Mouse (Mus musculus): Measurements from ENCODE around the gene Raf1. TPM values are rescaled to one million over a fixed set of nuclear protein-coding genes. Genes with fewer than 3 reads are reported as not detected.
"Not testable (repeated sequence)": the region's sequence is repeated elsewhere in the genome, so short reads cannot be mapped to it uniquely, and the experiment has no call there.

Gene Raf1
- polyA plus RNA-seq, 1 experiment from 2014 or later, result 88.2 TPM

DNA sequence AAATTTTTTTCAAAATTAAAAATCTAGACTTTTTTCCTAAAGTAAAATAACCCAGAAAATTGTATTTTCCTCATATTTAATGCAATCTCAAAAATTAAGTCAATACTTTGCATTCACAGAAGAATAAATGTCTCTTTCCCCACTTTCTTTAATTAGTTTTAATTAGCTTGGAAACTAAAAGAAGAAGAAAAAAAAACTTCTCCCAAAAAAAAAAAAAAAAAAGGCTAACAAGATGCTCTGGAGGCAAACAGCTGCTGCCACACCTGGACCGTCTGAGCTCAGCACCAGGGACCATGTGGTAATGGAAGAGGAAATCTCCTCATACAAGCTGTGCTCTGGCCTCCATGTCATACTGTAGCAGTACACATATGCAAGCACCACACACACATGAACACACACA lies 33.1 kb downstream of the Raf1 start:
- no peak overlapping the region for H3K4me2 ChIP-seq
- WGBS, result 47% methylated on average over 1 of the region's 1 CpGs
- peaks cover 1% of the 10 kb centered on the region; the same call in 1 of the 2 replicates for H3K4me1 ChIP-seq
- peaks cover 8% of the 10 kb centered on the region; the same call in 1 of the 2 replicates for H3K36me3 ChIP-seq
- ATAC-seq (ENCODE audit: insufficient read depth, low FRiP score, low read depth), result no peak
- H3K9ac ChIP-seq, result no peak overlapping the region
- H3K4me3 ChIP-seq (replicated peaks), result no peak overlapping the region
- H3K9me3 ChIP-seq, result no peaks in the 10 kb centered on the region
- no peak overlapping the region for H3K27ac ChIP-seq
- no peaks in the 10 kb centered on the region for H3K27me3 ChIP-seq (replicated peaks)

DNA sequence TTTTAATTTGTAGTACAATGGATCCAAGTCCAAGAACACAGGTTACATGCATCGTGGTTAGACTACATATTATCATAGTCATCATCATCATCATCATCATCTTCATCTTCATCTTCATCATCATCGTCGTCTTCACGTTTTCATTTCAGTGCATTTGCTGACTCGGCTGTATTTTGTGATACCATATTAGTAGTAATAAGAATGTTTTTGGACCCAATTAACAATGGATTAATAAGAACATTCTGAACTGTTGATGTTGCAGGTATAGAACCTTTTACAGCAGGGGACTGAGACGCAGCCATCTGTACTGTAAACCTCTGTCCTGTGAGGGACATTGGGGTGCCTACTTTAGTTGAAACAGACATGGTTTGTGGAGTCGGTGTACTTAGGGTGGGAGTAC lies 38.2 kb downstream of the Raf1 start:
- H3K27me3 ChIP-seq (replicated peaks); H3K4me3 ChIP-seq (replicated peaks); H3K9ac ChIP-seq; H3K9me3 ChIP-seq; H3K4me1 ChIP-seq; H3K4me2 ChIP-seq; ATAC-seq (ENCODE audit: insufficient read depth, low FRiP score, low read depth); H3K27ac ChIP-seq: not testable (repeated sequence)
- 90% methylated on average over 7 of the region's 7 CpGs for WGBS
- peaks cover 25% of the 10 kb centered on the region; the same call in 1 of the 2 replicates for H3K36me3 ChIP-seq

DNA sequence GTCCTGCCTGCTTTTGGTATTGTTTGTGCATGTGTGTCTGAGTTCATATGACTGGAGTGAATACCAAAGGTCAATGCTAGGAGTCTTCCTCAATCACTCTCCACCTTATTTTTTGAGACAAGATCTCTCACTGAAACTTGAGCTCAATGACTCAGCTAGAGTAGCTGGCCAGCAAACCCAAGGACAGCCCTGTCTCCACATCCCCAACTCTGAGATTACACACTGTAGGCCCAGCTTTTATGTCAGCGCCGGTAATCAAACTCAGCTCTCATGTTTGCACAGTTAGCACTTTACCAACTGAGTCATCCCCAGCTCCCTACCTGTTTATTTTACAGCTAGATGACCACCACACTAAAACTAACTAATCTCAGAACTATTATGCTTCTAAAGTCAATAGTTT lies 42.4 kb downstream of the Raf1 start:
- H3K4me2 ChIP-seq, result no peak overlapping the region
- H3K4me3 ChIP-seq (replicated peaks), result no peak overlapping the region
- H3K36me3 ChIP-seq, result peaks cover 41% of the 10 kb centered on the region
- H3K9me3 ChIP-seq, result no peaks in the 10 kb centered on the region
- H3K27ac ChIP-seq, result no peak overlapping the region
- ATAC-seq (ENCODE audit: insufficient read depth, low FRiP score, low read depth), result no peak
- no peaks in the 10 kb centered on the region for H3K4me1 ChIP-seq
- H3K27me3 ChIP-seq (replicated peaks), result no peaks in the 10 kb centered on the region
- WGBS, result 77% methylated on average over 2 of the region's 2 CpGs
- no peak overlapping the region for H3K9ac ChIP-seq

DNA sequence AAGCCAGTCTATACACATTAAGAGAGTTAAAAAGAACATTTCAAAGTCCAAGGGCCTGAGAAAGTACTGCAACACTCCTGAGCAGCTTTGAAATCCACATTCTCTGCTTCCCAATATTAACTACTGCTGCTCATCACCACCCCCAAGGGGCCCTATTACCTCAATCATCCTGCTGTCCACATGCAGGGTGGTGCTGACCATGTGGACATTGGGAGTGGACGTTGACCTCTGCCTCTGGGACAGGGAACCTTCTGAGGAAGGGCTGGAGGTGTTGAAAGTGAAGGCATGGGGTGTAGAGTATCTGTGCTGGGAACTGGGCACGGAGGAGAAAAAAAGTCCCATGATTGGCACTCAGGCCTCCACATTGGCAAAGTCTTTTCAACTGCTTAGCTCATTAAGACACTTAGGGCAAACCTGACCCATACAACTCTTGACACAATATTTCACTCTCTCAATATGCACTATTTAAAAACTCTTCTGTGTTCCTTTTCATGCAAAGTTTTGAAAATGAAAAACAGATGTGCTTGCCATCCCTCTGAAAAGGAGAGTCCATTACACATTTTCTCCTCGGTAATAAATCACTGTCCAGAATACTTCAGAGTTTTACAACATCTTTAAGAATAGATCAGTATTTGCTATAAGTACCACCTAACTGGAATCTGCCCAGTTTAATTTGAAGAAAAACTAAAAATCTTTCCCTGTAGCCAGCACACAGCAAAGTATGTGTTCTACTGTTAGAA lies 45.2 kb downstream of the Raf1 start:
- no peaks in the 10 kb centered on the region for H3K27me3 ChIP-seq (replicated peaks)
- H3K9me3 ChIP-seq, result no peaks in the 10 kb centered on the region
- H3K4me3 ChIP-seq (replicated peaks), result no peak overlapping the region
- no peaks in the 10 kb centered on the region for H3K4me1 ChIP-seq
- H3K9ac ChIP-seq, result no peak overlapping the region
- H3K4me2 ChIP-seq, result no peak overlapping the region
- H3K36me3 ChIP-seq, result peaks cover 49% of the 10 kb centered on the region
- no peak for ATAC-seq (ENCODE audit: insufficient read depth, low FRiP score, low read depth)
- WGBS, result 79% methylated on average over 3 of the region's 3 CpGs
- no peak overlapping the region for H3K27ac ChIP-seq

DNA sequence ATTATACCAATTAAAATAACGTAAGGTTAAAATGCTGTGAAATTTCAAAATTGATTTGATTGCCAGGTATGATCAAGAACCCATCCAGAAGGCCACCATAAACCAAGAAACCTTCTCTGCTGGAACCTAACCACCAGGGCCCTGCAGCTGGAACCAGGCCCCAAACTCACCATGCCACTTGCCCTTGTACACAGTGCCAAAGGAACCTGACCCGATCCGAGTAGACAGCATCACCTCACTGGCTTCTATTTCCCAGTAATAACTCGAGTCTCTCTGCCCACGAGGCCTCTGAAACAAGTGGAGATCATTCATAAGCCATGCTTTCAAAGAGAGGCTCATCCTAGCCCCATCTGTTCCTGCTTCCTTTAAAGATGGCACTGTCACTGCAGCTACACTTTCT lies 50.3 kb downstream of the Raf1 start:
- Histone ChIP-seq H3K27me3 (replicated peaks) (no peaks in the 10 kb centered on the region), H3K9me3 (no peaks in the 10 kb centered on the region), H3K27ac (no peak overlapping the region), H3K4me1 (no peaks in the 10 kb centered on the region), H3K9ac (no peak overlapping the region), H3K4me2 (no peak overlapping the region), H3K4me3 (replicated peaks) (no peak overlapping the region), H3K36me3 (peaks cover 73% of the 10 kb centered on the region)
- WGBS, result 89% methylated on average over 5 of the region's 5 CpGs
- ATAC-seq (ENCODE audit: insufficient read depth, low FRiP score, low read depth), result no peak

DNA sequence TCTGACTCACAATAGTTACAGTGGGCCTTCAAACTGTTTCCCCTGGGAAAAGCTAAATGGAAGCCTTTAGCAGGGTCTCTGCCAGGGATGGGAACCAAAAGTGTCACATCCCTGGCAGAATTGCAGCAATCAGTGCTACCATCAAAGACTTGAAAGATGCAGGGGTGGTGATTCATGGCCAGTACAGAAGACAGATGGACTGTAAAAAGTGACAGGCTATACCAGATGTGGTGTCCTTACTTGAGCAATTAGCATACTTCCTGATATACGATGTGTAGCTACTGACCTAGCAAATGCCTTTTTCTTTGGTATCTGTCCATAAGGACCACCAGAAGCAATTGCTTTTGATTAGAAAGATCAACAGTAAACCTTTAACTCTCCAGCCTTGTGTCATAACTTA lies 55.5 kb downstream of the Raf1 start:
- Histone ChIP-seq H3K4me2 (no peak overlapping the region), H3K27me3 (replicated peaks) (no peaks in the 10 kb centered on the region), H3K27ac (no peak overlapping the region), H3K4me1 (no peaks in the 10 kb centered on the region), H3K36me3 (peaks cover 86% of the 10 kb centered on the region), H3K9me3 (no peaks in the 10 kb centered on the region), H3K9ac (no peak overlapping the region), H3K4me3 (replicated peaks) (no peak overlapping the region)
- 71% methylated on average over 1 of the region's 1 CpGs for WGBS
- no peak for ATAC-seq (ENCODE audit: insufficient read depth, low FRiP score, low read depth)

DNA sequence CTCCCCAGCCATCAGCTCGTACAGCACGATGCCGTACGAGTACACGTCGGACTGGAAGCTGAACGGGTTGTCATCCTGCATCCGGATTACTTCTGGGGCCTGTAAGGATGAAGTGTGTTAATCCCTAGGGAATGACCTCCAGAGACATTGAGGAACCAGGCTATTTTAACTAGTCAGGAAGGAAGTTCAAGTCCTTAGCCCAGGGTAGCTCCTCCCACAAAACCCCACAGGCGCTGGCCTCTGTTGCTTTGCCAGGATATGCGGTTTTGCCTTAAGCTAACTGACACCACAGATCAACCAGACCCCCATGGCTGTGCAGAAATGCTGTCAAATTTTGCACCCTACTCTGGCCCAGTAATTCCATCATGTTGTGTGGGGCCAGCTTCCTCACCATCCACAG lies 56.6 kb downstream of the Raf1 start:
- H3K9me3 ChIP-seq, result no peaks in the 10 kb centered on the region
- peaks cover 78% of the 10 kb centered on the region for H3K36me3 ChIP-seq
- no peak overlapping the region for H3K9ac ChIP-seq
- H3K27me3 ChIP-seq (replicated peaks), result no peaks in the 10 kb centered on the region
- H3K4me2 ChIP-seq, result no peak overlapping the region
- H3K27ac ChIP-seq, result no peak overlapping the region
- H3K4me3 ChIP-seq (replicated peaks), result no peak overlapping the region
- no peaks in the 10 kb centered on the region for H3K4me1 ChIP-seq
- 85% methylated on average over 10 of the region's 10 CpGs for WGBS
- ATAC-seq (ENCODE audit: insufficient read depth, low FRiP score, low read depth), result no peak

DNA sequence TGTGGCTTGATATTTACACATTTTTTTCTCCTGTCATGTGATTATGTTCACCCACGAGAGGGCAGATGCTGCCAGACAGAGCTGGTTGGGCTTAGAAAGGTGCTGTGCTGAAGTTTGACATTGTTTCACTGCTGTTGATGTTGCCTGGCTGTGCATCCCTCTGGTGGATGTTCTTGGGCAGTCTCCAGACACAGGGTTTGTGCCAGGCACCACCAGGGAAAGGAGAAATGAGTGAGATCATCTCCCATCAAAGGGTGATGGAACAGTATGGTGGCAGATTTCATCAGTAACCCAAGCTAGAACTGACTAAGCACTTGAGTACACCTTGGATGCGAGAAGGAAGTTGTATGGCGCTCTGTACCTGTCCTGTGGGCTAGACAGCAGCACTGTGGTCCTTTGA lies 60.5 kb downstream of the Raf1 start:
- 81% methylated on average over 3 of the region's 3 CpGs for WGBS
- Histone ChIP-seq H3K4me2 (no peak overlapping the region), H3K9ac (no peak overlapping the region), H3K4me1 (no peaks in the 10 kb centered on the region), H3K27ac (no peak overlapping the region), H3K27me3 (replicated peaks) (no peaks in the 10 kb centered on the region), H3K9me3 (no peaks in the 10 kb centered on the region), H3K36me3 (peaks cover 67% of the 10 kb centered on the region), H3K4me3 (replicated peaks) (no peak overlapping the region)
- no peak for ATAC-seq (ENCODE audit: insufficient read depth, low FRiP score, low read depth)

DNA sequence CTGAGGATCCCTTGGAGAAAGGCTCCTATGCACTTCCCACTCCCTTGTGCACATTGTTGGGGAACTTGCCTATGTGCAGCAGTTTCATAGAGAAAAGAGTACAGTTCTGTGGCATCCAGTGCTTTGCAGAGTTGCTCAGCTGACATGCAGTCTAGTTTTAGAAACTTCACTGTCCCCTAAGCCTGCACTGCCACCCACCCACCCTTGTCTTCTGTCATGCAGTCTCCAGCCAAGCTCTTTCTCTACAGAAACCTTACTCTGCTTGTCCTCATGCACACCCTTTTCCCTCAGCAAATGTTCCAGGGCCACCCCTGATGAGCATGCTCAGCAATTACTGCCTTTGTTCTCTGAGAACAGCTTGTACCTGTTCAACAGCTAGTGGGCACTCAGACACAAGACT lies 62.6 kb downstream of the Raf1 start:
- Histone ChIP-seq H3K36me3 (peaks cover 47% of the 10 kb centered on the region), H3K4me2 (no peak overlapping the region), H3K9ac (no peak overlapping the region), H3K4me3 (replicated peaks) (no peak overlapping the region), H3K9me3 (no peaks in the 10 kb centered on the region), H3K4me1 (no peaks in the 10 kb centered on the region), H3K27me3 (replicated peaks) (no peaks in the 10 kb centered on the region), H3K27ac (no peak overlapping the region)
- ATAC-seq (ENCODE audit: insufficient read depth, low FRiP score, low read depth), result no peak

DNA sequence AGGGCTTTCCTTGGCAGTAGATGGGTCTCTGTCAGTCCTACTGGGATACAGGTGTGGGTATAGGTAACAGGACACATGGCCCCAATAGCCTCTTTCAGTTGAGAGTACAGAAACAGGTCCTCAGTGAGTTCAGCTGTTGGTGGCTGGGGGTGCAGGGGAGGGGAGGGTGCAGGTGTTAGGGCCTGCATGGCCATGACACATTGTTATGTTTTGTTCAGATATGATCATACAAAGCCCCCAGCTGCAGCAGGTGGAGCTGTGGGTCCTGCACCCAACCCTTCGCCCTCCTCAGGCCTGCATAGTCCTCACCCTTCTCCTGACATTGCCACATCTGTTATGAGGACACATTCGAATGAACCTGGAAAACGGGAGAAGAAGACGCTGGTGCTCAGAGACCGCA lies 66.1 kb downstream of the Raf1 start:
- H3K4me2 ChIP-seq, result no peak overlapping the region
- ATAC-seq (ENCODE audit: insufficient read depth, low FRiP score, low read depth), result no peak
- no peak overlapping the region for H3K27ac ChIP-seq
- H3K27me3 ChIP-seq (replicated peaks), result no peaks in the 10 kb centered on the region
- no peaks in the 10 kb centered on the region for H3K4me1 ChIP-seq
- no peak overlapping the region for H3K9ac ChIP-seq
- no peak overlapping the region for H3K4me3 ChIP-seq (replicated peaks)
- WGBS, result 88% methylated on average over 5 of the region's 5 CpGs
- peaks cover 24% of the 10 kb centered on the region; the same call in 1 of the 2 replicates for H3K36me3 ChIP-seq
- H3K9me3 ChIP-seq, result no peaks in the 10 kb centered on the region

DNA sequence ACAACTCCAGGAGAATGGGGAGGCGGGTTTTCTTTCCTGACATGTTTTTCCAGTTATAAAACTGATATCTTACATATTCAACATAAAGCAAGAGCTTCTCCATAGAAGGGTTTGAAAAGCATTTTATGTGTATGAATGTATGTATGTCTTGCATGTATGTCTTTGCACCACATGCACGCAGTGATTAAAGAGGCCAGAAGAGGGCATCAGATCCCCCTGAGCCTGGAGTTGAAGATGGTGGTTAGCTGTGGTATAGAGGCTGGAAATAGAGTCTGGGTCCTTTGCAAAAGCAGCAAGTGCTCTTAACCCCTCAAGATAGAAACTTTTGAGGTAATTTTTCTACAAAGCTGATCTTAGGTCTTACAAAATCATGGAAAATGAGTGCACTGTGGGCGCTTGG lies 67.3 kb downstream of the Raf1 start:
- Histone ChIP-seq H3K36me3 (0 out of 2 replicates have a peak, but pooled peaks cover 17% of the 10 kb centered on the region), H3K9me3 (no peaks in the 10 kb centered on the region), H3K27ac (no peak overlapping the region), H3K4me1 (no peaks in the 10 kb centered on the region), H3K4me2 (no peak overlapping the region), H3K9ac (no peak overlapping the region), H3K4me3 (replicated peaks) (no peak overlapping the region), H3K27me3 (replicated peaks) (no peaks in the 10 kb centered on the region)
- no peak for ATAC-seq (ENCODE audit: insufficient read depth, low FRiP score, low read depth)
- WGBS, result 75% methylated on average over 3 of the region's 3 CpGs

DNA sequence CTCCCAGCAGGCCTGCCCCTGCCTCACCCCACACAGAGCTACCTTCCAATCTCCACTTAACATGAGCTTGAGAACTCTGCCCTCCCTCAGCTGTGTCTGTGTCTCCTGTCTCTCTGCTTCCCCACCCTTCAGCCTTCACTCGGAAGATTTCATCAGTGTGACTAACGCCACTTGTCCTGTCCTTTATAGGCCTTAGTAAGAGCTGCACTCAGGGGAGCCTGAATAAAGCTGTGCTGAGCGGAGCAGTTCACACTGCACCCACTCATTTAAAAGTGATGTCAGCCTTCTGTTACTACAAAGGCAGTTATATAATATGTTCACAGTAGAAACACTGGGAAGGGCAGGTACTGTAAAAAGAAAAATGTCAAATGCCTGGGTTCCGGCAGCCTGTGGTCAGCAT lies 69.0 kb downstream of the Raf1 start:
- 80% methylated on average over 4 of the region's 4 CpGs for WGBS
- 0 out of 2 replicates have a peak, but pooled peaks cover 8% of the 10 kb centered on the region for H3K36me3 ChIP-seq
- H3K27ac ChIP-seq, result no peak overlapping the region
- no peak for ATAC-seq (ENCODE audit: insufficient read depth, low FRiP score, low read depth)
- no peak overlapping the region for H3K4me2 ChIP-seq
- H3K4me3 ChIP-seq (replicated peaks), result no peak overlapping the region
- no peaks in the 10 kb centered on the region for H3K27me3 ChIP-seq (replicated peaks)
- no peaks in the 10 kb centered on the region for H3K9me3 ChIP-seq
- no peak overlapping the region for H3K9ac ChIP-seq
- H3K4me1 ChIP-seq, result peaks cover 5% of the 10 kb centered on the region

DNA sequence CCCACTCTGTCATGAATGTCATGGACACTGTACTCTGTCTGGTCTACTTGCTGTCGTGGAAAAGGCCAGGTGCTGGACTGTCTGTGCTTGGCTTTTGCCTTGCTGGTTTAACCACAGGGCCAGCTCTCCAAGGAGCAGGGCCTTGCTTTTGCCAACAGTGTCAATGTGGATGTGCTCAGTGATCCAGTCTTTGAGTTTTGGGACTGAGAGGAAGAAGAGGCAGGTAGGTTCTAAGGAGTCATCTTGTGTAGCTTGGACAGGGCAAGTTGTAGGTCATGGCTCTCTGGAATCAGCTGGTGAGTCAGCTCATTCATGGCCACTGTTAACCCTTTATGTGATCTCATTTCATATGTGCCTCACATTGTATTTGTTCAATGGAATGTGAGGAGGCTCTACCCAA lies 70.0 kb downstream of the Raf1 start:
- Histone ChIP-seq H3K36me3 (no peaks in the 10 kb centered on the region), H3K9me3 (no peaks in the 10 kb centered on the region), H3K27ac (no peak overlapping the region), H3K27me3 (replicated peaks) (no peaks in the 10 kb centered on the region), H3K4me3 (replicated peaks) (no peak overlapping the region), H3K4me2 (no peak overlapping the region), H3K9ac (no peak overlapping the region), H3K4me1 (peaks cover 6% of the 10 kb centered on the region)
- WGBS, result 64% methylated on average over 1 of the region's 1 CpGs
- no peak for ATAC-seq (ENCODE audit: insufficient read depth, low FRiP score, low read depth)

Measured in stomach, embryonic 15.5 days (tissue).